Mouse (Mus musculus) erythroblast, embryonic 14.5 days (primary cell): ENCODE data around the gene Pcbd1.

Experiments used
- GATA1 ChIP-seq: IDR thresholded peaks from 2 replicates; pipeline ENCODE4 v1.6.1; 2012; ENCODE audit warnings: low read length, inconsistent platforms, mixed read lengths
- TAL1 ChIP-seq: IDR thresholded peaks from 3 replicates; pipeline ENCODE4 v1.6.1; 2012; ENCODE audit warnings: low read length, inconsistent platforms, mixed read lengths

DNA sequence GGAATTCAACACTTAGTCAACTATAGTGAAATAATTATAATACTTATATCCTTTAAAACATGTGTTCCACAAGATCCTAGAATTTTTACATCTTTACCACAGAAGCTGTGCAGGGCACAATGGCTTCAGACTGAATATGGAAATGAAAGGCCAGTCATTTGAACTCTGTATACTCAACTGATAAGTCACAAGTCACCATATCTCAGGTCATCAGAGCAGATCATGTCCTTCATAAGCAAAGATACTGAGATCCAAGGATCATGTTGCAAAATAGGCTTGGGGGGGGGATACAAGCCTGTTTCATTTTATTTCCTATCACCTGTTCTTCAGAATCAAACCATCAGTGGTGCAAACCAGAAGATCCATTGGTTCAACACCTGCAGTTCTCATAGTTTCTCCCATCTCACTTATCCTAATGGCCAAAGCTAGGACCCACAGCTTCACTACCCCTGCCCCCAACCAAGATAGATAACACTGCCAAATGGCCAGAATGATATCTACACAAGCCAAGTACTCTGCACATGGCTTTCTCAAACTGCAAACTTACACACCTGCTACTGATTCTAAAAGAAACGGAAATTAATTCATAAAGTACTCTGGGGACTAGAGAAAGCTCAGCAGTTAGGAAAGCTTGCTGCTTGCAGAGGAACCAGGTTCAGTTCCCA is 39.7 kb downstream of the Pcbd1 start:
- TF ChIP-seq GATA1, result no peak
- TF ChIP-seq TAL1, result no peak
